Mouse (Mus musculus) thymus, postnatal 0 days (tissue): Measurements from ENCODE around the gene Hspa5. TPM values are rescaled to one million over a fixed set of nuclear protein-coding genes. Genes with fewer than 3 reads are reported as not detected.
"Not testable (repeated sequence)": the region's sequence is repeated elsewhere in the genome, so short reads cannot be mapped to it uniquely, and the experiment has no call there.

Experiments
- DNase-seq: peaks from one replicate; pipeline ENCODE4 v3.0.0-alpha.2; 2015; ENCODE audit warnings: low spot score
- polyA plus RNA-seq: library from polyadenylated mRNA; unstranded; fragments of >200 nt; fragmentation: Nextera tagmentation; extraction: Ambion mirVana; gene quantifications from 2 replicates; pipeline ENCODE4 v1.2.1, GENCODE M21; 2015

The Hspa5 gene
- 347 and 475 TPM in 2 replicates for polyA plus RNA-seq

GRCm38 (mm10) chr2:34771368-34772226 is at the start of gene Hspa5:
TSS of gene Hspa5 (plus strand) at chr2:34771970.
- peak; percentile 100 for DNase-seq

DNA sequence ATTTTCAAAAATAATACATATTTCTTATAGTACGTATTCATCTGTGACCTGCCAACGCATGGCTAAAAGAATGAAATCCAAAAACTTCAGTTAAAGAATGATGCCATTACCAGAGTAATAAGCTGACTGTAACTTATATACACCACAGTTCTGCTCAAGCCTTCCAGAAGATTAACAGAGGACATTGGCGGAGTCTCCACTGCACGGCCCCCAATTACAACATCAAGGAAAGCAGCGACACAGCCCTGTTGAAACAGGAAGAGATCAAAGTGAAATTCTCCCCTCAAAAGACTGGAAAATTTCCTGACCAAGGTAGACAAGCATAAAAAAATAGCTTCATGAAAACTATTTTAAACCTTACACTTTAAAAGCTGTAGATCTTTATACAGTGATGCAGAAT is 46.5 kb upstream of the Hspa5 start:
- no peak for DNase-seq

DNA sequence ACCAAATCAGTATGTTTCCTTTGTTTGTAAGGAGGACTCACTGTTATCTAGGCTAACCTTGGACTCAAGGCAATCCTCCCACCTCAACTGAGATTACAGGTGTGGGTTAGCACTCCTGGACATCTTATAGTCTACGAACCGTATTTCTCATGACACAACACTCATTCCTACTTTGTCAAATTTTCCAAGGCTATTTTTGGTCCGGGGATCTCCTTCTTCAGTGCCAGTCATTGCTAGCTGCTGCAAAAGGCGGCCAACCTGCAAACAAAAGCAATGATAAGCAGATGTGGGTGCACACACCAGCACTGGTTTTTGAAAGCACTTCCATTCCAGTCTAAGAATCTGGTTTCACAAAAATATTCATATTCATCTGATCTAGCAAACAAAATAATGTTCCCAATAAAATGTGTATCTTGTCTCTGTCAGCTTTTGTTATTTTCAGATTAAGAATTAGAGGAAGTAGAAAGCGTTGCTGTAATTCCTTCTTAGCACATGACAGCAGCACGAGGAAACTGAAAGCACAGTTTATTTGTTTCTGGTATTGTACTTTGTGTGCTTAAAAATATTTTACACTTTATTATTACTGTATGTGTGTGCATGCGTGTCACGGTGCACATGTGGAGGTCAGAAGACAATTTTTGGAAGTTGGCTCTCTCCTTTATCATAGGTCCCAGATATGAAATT is 44.6 kb upstream of the Hspa5 start:
- DNase-seq = no peak

- no peak for DNase-seq
Measured at GRCm38 (mm10) chr2:34736626-34737025, 35.1 kb upstream of the Hspa5 start.

- no peak for DNase-seq
Measured at GRCm38 (mm10) chr2:34737911-34738310, 33.9 kb upstream of the Hspa5 start.

DNA sequence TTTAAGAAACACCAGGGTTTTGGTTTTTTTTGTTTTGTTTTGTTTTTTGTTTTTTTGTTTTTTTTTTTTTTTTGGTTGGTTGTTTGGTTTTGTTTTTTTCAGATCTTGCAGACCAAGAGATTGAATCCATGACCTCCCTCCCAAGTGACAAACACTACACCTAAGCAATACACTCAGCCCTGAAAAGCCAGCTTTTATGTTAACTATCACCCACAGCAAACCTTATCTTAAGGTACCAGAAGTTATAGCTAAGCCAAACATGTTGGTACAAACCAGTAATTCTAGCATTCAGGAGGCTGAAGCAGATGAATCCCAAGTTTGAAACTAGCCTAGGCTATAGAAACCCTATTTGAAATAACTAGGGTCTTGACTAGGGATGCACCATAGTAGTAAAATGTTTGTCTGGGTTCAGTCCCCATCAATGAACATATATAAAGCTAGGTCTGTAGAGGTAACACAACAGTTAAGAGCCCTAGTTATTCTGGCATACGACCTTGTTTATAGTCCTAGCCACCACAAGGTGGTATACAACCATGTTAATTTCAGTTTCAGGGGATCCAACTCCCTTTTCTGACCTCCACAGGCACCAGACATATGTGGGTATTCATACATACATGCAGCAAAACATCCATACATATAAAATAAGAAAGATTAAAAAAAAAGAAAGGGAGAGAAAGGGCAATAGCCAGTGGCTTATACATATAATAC is 31.9 kb upstream of the Hspa5 start:
- no peak for DNase-seq

DNA sequence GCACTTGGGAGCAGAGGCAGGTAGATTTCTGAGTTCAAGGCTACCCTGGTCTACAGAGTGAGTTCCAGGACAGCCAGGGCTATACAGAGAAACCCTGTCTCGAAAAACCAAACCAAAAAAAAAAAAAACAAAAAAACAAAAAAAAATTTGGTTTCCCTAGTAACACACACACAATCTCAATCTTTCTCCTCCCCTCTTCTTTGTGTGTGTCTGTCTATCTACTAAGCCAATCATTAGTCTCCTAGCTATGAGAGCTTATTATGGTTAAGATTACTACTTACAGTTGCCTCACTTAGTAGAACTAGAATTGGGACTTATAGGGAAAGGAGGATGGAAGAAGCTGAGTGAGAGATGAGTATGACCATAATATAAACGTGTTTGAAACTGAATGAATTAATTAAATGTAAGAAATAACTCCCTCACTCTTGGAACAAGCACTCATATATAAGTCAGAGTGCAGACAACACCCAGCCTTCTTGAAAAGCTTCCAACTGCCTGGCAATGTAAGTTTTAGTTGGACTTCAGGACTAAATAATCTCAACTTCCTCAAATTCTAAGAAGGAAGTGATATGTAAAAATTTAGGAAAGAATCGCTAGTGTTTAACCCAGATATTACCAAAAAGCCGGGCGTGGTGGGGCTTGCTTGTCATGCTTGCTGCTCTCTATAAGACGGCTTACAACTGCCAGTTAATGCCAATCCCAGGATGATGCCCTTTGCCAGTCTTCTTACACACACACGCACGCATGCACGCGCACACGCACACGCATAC is 30.2 kb upstream of the Hspa5 start:
- no peak for DNase-seq

- no peak for DNase-seq
Measured at GRCm38 (mm10) chr2:34742675-34743074, 29.1 kb upstream of the Hspa5 start.

DNA sequence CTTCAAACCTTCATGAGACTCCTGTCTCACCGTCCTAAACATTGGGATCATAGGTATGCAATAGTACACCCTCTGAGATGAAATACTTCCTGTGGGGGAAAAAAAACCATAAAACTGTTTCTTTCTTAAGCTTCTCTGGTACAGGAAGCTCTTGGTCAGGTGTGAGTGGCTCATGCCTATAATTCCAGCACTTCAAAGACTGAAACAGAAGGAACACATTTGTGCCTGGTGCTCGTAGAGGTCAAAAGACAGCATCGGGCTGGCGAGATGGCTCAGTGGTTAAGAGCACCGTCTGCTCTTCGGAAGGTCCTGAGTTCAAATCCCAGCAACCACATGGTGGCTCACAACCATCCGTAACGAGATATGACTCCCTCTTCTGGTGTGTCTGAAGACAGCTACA is 27.3 kb upstream of the Hspa5 start:
- DNase-seq = peak; percentile 47

DNA sequence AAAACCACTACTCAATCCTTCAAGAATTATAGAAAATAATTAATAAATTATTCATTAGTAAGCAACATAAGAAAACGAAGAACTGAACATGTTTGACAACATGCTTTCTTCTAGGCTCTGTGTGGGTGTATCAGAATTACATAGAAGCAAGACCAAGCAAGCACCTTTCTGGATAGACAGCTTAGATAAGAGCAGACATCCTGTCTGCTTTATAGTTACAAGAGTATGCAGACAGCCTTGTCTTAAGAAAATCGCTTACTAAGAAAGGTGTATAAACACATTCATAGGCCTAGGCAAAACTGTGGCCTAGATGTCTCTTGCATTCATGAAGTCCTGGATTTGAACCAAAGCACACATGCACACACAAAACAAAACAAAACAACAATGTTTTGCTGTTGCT is 26.1 kb upstream of the Hspa5 start:
- DNase-seq = peak; percentile 9

GRCm38 (mm10) chr2:34748479-34748878 is 23.3 kb upstream of the Hspa5 start:
- no peak for DNase-seq

GRCm38 (mm10) chr2:34750245-34750644 is 21.5 kb upstream of the Hspa5 start:
- no peak for DNase-seq

DNA sequence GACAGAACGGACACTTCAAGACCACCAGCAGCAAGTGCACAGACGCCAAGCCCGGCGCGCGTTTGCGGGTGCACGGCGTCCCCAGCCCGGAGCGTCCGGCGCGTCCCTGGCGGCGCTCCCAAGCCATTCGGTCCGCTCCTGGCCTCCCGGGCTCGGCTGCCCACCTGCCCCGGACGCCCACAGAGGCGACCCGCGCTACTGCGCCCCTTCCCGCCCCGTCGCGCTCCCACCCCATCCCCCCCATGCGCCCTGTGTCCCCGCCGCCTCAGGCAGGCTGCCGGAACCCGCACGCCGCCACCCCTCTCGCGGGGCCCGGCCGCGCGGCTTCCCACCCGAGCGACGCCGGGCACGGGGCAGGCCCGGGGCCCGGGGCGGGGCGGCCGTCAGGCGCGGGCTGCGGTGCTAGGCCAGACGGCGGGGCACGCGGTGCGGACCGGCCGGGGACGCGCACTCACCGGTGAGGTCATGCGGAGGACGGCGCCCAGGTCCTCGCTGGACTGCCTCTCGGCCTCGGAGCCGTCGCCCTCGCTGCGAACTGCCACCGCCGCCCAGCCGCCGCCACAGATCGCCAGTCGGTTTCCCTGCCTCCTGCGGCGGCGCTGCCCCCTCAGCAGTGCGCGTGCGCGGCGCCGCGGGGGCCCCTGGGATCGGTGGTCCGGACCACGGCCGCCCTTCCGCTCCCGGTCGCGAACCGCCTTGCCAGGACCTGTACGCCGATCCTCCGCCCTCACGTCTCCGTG is 17.8 kb upstream of the Hspa5 start:
- DNase-seq = peak; percentile 86

- peak; percentile 44 for DNase-seq
Measured at GRCm38 (mm10) chr2:34754551-34755358, 17.0 kb upstream of the Hspa5 start, which contains the start of gene Gapvd1. TSS of gene Gapvd1 (minus strand) at chr2:34755232.

- DNase-seq = no peak
Measured at GRCm38 (mm10) chr2:34757341-34757740, 14.4 kb upstream of the Hspa5 start.

DNA sequence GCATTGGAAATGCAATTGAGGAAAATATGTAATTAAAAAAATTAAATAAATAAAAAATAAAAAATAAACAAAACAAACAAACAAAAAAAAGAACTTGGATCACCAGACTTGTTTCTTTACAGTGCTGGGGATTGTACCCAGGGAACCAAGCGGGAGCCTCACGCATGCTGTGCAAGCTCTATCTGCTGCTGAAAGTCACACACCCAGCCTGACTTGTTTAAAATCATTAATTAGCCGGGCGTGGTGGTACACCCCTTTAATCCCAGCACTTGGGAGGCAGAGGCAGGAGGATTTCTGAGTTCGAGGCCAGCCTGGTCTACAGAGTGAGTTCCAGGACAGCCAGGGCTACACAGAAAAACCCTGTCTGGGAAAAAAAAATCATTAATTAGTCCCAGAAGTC is 10.5 kb upstream of the Hspa5 start:
- DNase-seq = not testable (repeated sequence)

DNA sequence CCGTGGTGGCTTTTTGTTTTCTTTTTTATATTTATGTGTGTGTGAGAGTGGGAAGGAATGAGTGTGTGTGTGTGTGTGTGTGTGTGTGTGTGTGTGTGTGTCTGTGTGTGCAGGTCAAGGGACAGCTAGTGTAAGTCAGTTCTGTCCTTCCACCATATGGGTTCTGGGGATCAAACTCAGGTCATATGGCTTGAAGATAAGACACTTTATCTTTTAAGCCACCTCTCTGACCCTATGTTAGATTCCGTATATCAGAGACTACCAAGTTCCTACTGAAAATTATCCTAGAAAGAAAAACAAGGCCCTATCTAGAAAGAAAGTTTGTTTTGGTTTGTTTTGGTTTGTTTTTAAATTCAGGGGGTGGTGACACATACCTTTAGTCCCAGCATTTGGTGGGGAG is 9.6 kb upstream of the Hspa5 start:
- no peak for DNase-seq

- DNase-seq = no peak
Measured at GRCm38 (mm10) chr2:34762872-34763271, 8.9 kb upstream of the Hspa5 start.

DNA sequence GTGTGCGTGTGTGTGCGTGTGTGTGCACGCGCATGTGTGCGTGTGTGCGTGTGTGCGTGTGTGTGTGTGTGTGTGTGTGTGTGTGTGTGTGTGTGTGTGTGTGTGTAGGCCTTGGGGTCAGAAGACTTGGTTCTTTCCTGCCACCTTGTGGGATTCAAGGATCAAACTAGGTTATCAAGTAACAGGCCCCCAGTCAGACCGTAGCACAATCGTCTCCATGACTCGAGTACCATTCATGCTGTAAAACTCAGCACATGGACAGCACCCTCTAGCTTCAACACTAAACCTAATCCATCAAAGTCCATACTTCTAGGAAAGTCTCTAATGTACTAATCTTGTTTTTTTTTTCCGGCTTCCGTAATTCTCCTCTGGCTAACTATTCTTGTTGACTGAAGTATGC is 7.0 kb upstream of the Hspa5 start:
- DNase-seq = no peak

DNA sequence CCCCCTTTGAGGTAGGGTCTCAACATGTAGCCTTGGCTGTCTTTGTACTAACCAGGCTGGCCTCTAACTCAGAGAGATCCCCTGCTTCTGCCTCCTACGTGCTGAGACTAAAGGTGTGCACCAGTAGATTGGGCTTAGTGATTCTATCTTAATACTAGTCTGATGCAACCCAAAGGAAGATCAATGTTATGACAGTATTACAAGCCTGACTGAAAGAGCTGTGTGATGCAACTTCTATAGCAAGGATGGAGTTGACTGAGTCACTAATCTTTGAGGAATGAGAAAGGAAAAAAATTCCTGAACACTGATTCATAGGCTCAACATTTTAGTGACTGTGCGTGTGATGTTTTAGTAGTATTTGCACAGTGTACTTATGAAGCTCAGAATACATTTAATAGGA is 1.7 kb upstream of the Hspa5 start:
- DNase-seq = no peak
